Mouse (Mus musculus): ENCODE measurements around the gene Nudt22.

Nudt22 gene

DNA sequence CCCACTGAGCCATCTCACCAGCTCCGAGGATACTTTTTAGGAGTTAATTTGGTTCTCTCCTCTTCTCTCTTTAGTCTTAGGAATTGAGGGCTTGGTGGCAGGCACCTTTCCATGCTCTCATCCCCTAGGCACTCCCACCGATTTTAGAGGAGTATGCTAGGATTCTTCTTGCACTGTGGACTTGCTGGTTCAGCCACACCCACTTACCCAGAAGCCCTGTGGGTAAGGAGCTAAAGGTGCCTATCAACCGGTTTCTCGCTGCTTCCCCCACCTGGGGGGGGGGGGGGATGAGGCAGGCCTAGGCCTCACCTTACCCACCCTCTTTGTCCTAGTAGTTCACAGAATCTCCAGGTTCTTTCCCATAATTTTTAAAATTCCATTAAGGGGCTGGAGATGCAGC lies 48.2 kb downstream of the Nudt22 start:
- DNase-seq = no peak

DNA sequence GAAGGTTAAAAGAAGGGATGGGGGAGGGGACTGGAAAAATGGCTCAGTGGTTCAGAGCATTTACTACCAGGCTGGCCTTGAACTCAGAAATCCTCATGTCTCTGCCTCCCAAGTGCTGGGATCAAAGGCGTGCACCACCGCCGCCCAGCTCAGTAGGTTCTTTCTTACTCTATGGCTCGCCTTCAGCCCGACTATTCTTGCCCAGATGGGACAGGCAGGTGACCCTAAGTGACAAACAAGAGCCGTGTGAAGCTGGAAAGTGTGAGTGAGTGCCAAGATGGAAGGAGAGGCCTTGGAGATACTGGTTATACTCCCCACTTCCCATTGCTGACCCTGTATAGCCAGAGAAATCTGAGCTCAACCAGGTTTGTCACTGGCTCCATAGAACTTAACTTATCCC lies 52.2 kb downstream of the Nudt22 start:
- no peak for DNase-seq

Measured in lung, postnatal 10 days (tissue).